Mouse (Mus musculus) olfactory bulb, adult 2 months (tissue): ENCODE measurements around the gene Ap3d1.

ENCODE experiments used
- CTCF ChIP-seq: fragments of 200-500 bp; IDR thresholded peaks from 2 replicates; pipeline ENCODE4 v1.5.1; 2012; ENCODE audit warnings: low read depth, mild to moderate bottlenecking, low read length, moderate library complexity; ENCODE audit not compliant: insufficient read depth
- POLR2A ChIP-seq: fragments of 200-500 bp; IDR thresholded peaks from 2 replicates; pipeline ENCODE4 v1.6.1; 2012; ENCODE audit warnings: mild to moderate bottlenecking, low read depth, low read length, moderate library complexity; ENCODE audit not compliant: insufficient read depth

DNA sequence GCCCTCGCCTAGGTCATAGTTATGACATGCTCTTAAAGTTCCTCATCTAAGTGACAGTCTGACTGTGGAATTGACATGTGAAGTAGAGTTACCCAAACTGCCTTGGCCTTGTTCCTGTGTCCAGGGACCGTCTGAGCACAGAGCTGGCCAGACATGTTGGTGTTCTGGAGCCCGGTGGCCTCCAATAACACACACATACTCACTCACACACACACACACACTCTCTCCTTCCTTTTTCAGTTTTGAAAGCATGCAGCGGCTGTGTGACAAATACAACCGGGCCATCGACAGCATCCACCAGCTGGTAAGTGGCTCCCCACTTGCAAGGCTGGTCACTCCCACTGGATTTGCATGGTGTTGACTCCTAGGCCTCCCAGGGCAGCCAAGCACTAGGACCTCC, 26.3 kb upstream of the Ap3d1 start:
- TF ChIP-seq POLR2A (no peak), CTCF (no peak)
